Mouse (Mus musculus) bone marrow macrophage, adult 2 months (primary cell): ENCODE measurements at regions not wholly inside any gene's neighbourhood (a gene's known extent, or its start where the extent isn't known, plus 50 kb on each side); places are given as distances from the start of the nearest gene placed in this dataset.

ENCODE experiments used
- H3K27ac ChIP-seq: 2 replicates; pipeline ENCODE4 v1.5.1; 2012; ENCODE audit warnings: low read depth, low read length; ENCODE audit not compliant: insufficient read depth
- H3K4me1 ChIP-seq: 2 replicates; pipeline ENCODE4 v1.6.1; 2012; ENCODE audit warnings: low read length; ENCODE audit not compliant: control insufficient read depth, insufficient read depth
- H3K4me3 ChIP-seq: 2 replicates; pipeline ENCODE4 v1.5.1; 2012; ENCODE audit warnings: mild to moderate bottlenecking, low read length, moderate library complexity; ENCODE audit not compliant: insufficient read depth
- CTCF ChIP-seq: IDR thresholded peaks from 2 replicates; pipeline ENCODE4 v1.5.1; 2012; ENCODE audit warnings: low read depth, mild to moderate bottlenecking, low read length, moderate library complexity
- POLR2A ChIP-seq: IDR thresholded peaks from 2 replicates; pipeline ENCODE4 v1.6.1; 2012; ENCODE audit warnings: mild to moderate bottlenecking, low read depth, low read length, borderline replicate concordance

DNA sequence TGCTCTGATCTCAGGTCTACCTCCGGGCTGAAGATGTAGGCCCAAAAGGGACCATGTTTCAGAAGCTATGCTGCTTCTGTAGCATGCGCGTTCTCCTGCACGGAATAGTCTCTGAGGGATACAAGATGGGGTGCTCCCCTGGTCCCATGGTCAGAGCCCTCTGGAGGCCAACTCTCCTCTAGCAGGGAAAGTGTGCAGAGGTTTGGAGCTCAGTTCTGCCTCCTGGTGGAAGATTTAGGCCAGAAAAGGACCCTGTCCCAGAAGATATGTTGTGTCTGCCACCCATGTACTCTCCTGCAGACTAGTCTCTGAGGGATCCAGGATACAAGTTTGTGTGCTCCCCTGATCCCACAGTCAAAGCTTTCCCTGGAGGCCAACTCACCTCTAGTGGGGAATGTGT, 350.9 kb upstream of the Ercc4 start:
- H3K4me1 ChIP-seq: no peaks in the 10 kb centered on the region
- H3K27ac ChIP-seq: no peak overlapping the region
- TF ChIP-seq CTCF (no peak), POLR2A (no peak)
- no peak overlapping the region for H3K4me3 ChIP-seq

DNA sequence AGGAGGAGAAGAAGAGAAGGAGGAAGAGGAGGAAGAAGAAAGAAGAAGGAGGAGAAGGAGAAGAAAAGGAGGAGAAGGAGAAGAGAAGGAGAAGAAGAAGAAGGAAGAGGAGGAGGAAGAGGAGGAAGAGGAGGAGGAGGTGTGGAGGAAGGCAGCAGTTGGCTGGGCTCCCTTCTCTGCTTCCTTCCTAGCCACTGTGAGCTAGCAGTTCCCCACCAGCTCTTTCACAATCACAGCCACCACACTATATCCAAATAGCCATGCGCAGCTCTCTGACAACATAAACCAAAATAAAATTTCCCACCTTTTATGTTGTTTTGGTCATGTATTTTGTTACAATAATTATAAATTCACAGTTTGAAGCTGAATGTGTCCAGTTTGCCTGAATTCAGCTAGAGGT, 345.3 kb upstream of the Ercc4 start:
- no peak for TF ChIP-seq POLR2A
- no peak for TF ChIP-seq CTCF
- Histone ChIP-seq H3K27ac (no peak overlapping the region), H3K4me3 (no peak overlapping the region), H3K4me1 (no peaks in the 10 kb centered on the region)

DNA sequence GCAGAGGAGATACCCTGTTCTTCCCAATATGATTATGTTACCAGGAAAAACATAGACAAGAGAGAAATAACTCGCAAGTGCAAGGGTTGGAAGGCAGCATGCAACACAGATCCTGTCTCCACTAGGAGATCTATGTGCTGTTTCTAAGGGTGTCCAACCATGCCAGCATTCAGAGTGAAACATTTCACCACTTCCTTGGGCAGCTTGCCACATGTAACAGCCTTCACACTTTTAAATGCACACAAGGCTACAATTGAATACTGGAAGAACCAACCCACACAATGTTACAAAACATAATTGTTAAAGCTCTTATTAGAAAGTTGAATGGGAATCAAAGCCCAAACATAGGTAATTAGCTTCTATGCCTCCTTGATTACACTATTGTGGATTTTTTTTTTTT, 344.9 kb upstream of the Ercc4 start:
- no peak overlapping the region for H3K4me3 ChIP-seq
- H3K4me1 ChIP-seq: no peaks in the 10 kb centered on the region
- no peak overlapping the region for H3K27ac ChIP-seq
- TF ChIP-seq POLR2A (no peak), CTCF (no peak)

DNA sequence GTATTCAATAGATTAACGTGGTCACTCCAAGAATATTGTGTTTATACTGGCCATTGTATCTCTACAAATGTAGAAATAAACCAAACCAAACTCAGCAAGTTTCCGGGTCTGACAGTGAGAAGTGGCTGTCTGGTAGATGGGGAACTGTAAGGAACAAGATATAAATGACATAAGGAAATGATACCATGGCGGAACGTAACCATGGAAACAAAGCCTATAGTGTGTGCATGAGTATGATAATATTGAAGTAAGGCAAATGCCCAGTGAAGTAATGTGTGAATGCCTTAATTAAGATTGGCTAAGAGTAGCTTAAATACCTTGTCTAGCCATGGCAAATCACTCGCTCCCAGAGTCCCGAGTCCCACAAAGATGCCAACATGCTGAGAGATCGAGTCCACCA, 342.6 kb upstream of the Ercc4 start:
- no peak for TF ChIP-seq POLR2A
- TF ChIP-seq CTCF: no peak
- no peak overlapping the region for H3K4me3 ChIP-seq
- H3K27ac ChIP-seq: no peak overlapping the region
- no peaks in the 10 kb centered on the region for H3K4me1 ChIP-seq

DNA sequence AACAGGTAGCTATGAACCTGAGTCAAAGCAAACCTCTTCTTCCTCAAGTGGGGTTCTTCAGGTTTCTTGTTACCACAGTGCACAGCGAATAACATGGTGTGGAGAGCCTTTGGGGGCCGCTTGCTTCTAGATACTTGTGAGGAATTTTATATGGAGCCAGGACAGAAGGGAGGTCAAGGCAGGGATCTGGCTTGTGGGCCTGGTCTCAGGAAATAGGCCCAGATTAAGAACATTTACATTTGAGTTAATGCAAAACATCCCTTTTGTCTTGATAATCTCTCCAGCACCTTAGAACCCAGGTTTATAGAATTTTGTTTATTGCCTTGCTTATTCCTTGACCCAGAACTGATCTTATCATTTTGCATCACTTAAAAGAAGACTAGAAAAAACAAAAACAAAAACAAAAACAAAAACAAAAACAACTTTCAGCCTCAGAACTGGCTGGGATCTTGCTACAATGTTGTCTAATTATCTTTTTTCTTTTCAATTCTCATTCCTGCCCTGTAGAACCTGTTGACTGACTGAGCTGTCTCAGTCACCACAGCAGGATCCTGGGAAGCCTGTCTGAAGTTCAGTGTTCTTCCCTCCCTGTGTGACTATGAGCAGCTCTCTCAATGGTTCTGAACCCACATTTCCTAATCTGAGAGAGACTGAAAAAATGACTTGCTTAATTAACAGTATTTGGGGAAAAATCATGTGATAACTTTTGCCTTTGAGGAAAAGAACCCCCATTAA, 341.2 kb upstream of the Ercc4 start:
- H3K4me1 ChIP-seq: no peaks in the 10 kb centered on the region
- H3K27ac ChIP-seq: no peak overlapping the region
- TF ChIP-seq CTCF (no peak), POLR2A (no peak)
- H3K4me3 ChIP-seq: no peak overlapping the region

DNA sequence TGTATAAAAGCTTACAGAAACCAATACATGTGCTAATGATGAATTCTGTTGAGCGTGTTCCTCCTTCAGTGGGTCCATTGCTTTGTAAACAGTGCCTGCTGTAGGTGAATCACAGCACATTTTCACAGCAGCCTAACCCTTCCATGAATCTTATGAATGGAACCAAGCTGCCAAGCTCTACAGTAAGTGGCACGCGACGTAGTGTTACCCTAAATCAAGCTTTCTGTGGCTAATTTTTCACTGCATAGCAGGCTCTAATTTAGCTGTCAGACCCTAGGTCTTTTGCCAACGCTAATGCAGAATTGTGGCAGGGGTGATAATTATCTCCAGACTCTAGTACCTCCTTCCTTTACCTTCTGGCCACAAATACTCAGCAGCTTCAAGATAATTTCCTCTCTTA, 339.0 kb upstream of the Ercc4 start:
- Histone ChIP-seq H3K4me3 (no peak overlapping the region), H3K27ac (no peak overlapping the region), H3K4me1 (no peaks in the 10 kb centered on the region)
- TF ChIP-seq POLR2A (no peak), CTCF (no peak)

DNA sequence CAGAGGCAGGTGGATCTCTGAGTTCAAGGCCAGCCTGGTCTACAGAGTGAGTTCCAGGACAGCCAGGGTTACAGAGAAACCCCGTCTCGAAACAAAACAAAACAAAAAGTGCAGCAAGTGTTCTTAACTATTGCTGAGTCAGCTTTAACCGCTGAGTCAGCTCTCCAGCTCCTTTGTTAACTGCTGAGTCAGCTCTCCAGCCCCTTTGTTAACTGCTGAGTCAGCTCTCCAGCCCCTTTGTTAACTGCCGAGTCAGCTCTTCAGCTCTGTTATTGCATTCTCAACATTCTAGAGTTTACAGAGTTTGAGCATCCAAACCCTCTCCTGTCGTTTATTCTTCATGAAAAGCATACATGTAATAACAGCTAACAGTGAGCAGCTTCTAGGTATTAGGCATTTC, 336.9 kb upstream of the Ercc4 start:
- Histone ChIP-seq H3K4me3 (no peak overlapping the region), H3K27ac (no peak overlapping the region)
- TF ChIP-seq POLR2A (no peak), CTCF (no peak)

DNA sequence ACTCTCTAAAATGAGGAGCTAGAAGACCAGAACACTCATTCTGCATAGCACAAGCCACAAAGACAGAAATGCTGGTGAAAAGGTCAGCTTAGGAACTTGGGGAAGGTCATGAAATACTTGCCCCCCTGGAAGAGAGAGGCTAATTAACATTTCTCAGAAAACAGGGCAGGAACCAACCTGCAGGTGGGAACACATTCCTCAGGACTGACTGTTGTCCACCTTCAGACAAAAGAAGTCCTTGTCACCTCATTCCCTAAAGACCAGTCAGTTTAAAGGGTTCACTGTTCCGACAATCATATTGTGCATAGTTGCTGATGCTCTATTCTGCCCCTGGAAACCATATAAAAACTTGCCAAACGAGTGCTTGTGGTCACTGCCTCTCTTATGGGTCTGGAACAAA, 333.6 kb upstream of the Ercc4 start:
- Histone ChIP-seq H3K4me3 (no peak overlapping the region), H3K4me1 (no peaks in the 10 kb centered on the region), H3K27ac (no peak overlapping the region)
- TF ChIP-seq CTCF (no peak), POLR2A (no peak)

More for the DNA sequence above, 336.9 kb upstream of the Ercc4 start:
- H3K4me1 ChIP-seq: no peaks in the 10 kb centered on the region

DNA sequence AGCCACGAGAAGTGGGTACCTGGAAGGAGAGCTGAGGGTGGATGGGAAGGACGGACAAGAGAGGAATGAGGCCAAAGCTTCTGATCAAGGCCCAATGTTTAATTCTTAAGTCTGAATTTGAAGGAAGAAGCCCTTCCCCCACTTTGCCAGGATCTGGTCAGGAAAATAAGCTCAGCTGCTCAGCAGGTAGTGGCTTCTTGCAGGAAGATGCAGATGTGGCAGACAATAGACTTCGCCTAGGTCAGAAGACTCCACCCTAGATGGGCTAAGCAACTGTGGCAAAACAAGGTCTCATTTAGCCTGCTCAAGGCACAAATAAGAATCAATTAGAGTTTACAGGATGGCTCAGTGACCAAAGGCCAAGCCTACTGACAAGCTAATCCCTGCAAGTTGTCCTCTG, 330.4 kb upstream of the Ercc4 start:
- Histone ChIP-seq H3K4me1 (no peaks in the 10 kb centered on the region), H3K4me3 (no peak overlapping the region), H3K27ac (no peak overlapping the region)
- TF ChIP-seq POLR2A (no peak), CTCF (no peak)

DNA sequence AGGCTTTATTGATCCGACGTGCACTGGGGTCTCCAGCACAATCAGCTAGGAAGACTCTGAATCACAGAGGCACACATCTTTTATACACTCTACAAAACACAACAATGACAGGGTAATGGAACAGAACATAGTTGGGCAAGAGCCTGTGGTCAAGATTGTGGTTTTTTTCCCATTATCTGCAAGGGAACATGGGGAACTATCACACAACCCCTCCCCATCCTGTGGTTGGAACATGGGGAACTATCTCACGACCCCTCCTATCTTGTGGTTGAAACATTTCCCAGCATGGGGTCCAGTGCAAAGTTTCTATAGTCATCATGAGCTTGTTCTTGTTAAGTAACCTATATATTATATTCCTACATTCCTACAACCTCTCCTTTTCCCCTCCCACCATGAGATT, 328.8 kb upstream of the Ercc4 start:
- no peak overlapping the region for H3K4me3 ChIP-seq
- no peaks in the 10 kb centered on the region for H3K4me1 ChIP-seq
- H3K27ac ChIP-seq: no peak overlapping the region
- TF ChIP-seq CTCF (no peak), POLR2A (no peak)

DNA sequence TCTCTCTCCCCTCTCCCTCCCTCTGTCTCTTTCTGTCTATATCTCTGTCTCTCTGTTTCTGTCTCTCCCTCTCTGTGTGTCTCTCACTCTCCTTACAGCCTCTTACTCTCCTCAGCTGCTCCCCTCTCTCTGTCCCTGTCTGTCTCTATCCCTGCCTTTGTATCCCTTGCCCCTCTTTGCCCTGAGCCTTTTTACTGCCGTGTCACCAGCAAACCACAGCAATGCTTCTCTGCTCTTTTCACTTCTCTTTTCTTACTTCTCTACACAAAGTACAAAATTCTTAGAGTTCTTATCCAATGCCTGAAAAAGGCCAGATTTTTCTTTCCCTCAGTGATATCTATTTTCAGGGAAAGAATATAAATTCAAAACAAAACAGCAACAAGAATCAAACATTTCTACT, 323.7 kb upstream of the Ercc4 start:
- H3K27ac ChIP-seq: no peak overlapping the region
- no peak for TF ChIP-seq CTCF
- no peak overlapping the region for H3K4me3 ChIP-seq
- H3K4me1 ChIP-seq: no peaks in the 10 kb centered on the region
